In genomic region chrX:7879819-7880218, GRCm38 (mm10) we compare ENCODE assay signal across 9 mouse cellular contexts. TPM values are rescaled to one million over a fixed set of nuclear protein-coding genes. Genes with fewer than 3 reads are reported as not detected.
A peak's percentile ranks its signal among the peaks of the same experiment; 100 is the strongest.
DNase-seq lines count a peak whose midpoint lies in the region; ATAC-seq and TF ChIP-seq lines count a peak whose summit lies in the region.
"Had no signal": no experiment of that assay in that cellular context is flagged by ENCODE, and none has a peak within 500 bp of the region (broad histone marks: within the 10 kb centered on the region; RNA-seq: fewer than 3 reads in every experiment).

No protein-coding gene starts in this region.

- peaks cover 5% of the 10 kb centered on the region; the same call in 1 of the 2 replicates for H3K79me2 ChIP-seq in liver, adult 2 months (ENCODE audit: control insufficient read depth, insufficient read depth, low read length)

- H3K4me1 ChIP-seq in bone marrow, adult 2 months (ENCODE audit: control insufficient read depth, insufficient read depth, low read length) = no peaks in the 10 kb centered on the region
- peaks cover 15% of the 10 kb centered on the region for H3K4me1 ChIP-seq in heart, embryonic 13.5 days
- H3K4me1 ChIP-seq in kidney, embryonic 16.5 days (ENCODE audit: insufficient read depth, low read length) = 0 out of 2 replicates have a peak, but pooled peaks cover 4% of the 10 kb centered on the region
- H3K4me1 ChIP-seq in liver, adult 2 months (ENCODE audit: control insufficient read depth, insufficient read depth, low read length) = no peaks in the 10 kb centered on the region

- peaks cover 12% of the 10 kb centered on the region; the same call in 1 of the 2 replicates for H3K36me3 ChIP-seq in heart, embryonic 13.5 days
- H3K36me3 ChIP-seq in kidney, embryonic 16.5 days (ENCODE audit: insufficient read depth, low read length) = 0 out of 2 replicates have a peak, but pooled peaks cover 3% of the 10 kb centered on the region
- H3K36me3 ChIP-seq in liver, adult 2 months (ENCODE audit: control insufficient read depth, insufficient read depth, low read length) = no peaks in the 10 kb centered on the region; the same call in 1 of the 2 replicates

- peak; percentile 75 for DNase-seq in B cell, adult 2 months
- DNase-seq in liver, adult 2 months (ENCODE audit: extremely low read depth, low read depth, low spot score) = peak; percentile 61
- DNase-seq in monocyte, adult 2 months (ENCODE audit: low read depth in 1 of 2, low spot score in 2 of 2) = peak; percentile 13 to 46
- DNase-seq in spleen, postnatal 4 days (ENCODE audit: low spot score in 2 of 2) = peak; percentile 58 to 78

- peak overlapping the region; percentile 11 for H3K4me3 ChIP-seq in bone marrow, adult 2 months (replicated peaks; ENCODE audit: control insufficient read depth, low read depth, low read length)
- peak overlapping the region; percentile 23; the same call in 1 of the 2 replicates for H3K4me3 ChIP-seq in heart, embryonic 13.5 days
- no peak overlapping the region for H3K4me3 ChIP-seq in kidney, embryonic 16.5 days (ENCODE audit: low read length)
- H3K4me3 ChIP-seq in liver, adult 2 months (ENCODE audit: insufficient read depth, low read depth, low read length) = no peak overlapping the region

- ATAC-seq in erythroblast, adult 5-6 weeks (replicated peaks; ENCODE audit: low FRiP score, poor library complexity, severe bottlenecking) = 0 out of 2 replicates have a peak, but pooled peaks have one; percentile 19
- no peak for ATAC-seq in heart, embryonic 13.5 days (ENCODE audit: extremely low read depth, insufficient number of reproducible peaks, low FRiP score, low TSS enrichment)
- no peak for ATAC-seq in kidney, embryonic 16.5 days (ENCODE audit: low FRiP score, low TSS enrichment)

- no peak for TF ChIP-seq POLR2A in bone marrow, adult 2 months (IDR thresholded peaks at IDR 0.05; ENCODE audit: borderline replicate concordance, control insufficient read depth, low read depth, low read length)
- no peak for TF ChIP-seq POLR2A in liver, adult 2 months (IDR thresholded peaks at IDR 0.05; ENCODE audit: extremely low read depth, insufficient read depth, low read length)

- H3K9ac ChIP-seq in heart, embryonic 13.5 days = 0 out of 2 replicates have a peak overlapping the region, but pooled peaks have one; percentile 19
- 0 out of 2 replicates have a peak overlapping the region, but pooled peaks have one; percentile 31 for H3K9ac ChIP-seq in kidney, embryonic 16.5 days (replicated peaks; ENCODE audit: low read length)
- 0 out of 2 replicates have a peak overlapping the region, but pooled peaks have one; percentile 28 for H3K9ac ChIP-seq in liver, adult 2 months (ENCODE audit: low read depth, low read length)

- TF ChIP-seq CTCF in bone marrow, adult 2 months (IDR thresholded peaks at IDR 0.05; ENCODE audit: control insufficient read depth, insufficient read depth, low read length) = peak; percentile 40
- peak; percentile 57 for TF ChIP-seq CTCF in liver, adult 2 months (IDR thresholded peaks at IDR 0.05; ENCODE audit: low read depth, low read length)

- WGBS in bone marrow, adult 2 months = 17% methylated on average over 11 of the region's 11 CpGs
- 5% methylated on average over 11 of the region's 11 CpGs for WGBS in heart, embryonic 13.5 days
- 12% methylated on average over 11 of the region's 11 CpGs for WGBS in kidney, embryonic 16.5 days
- 2% methylated on average over 11 of the region's 11 CpGs for WGBS in liver, adult 2 months

- no peaks in the 10 kb centered on the region for H3K27me3 ChIP-seq in heart, embryonic 13.5 days (replicated peaks)
- no peaks in the 10 kb centered on the region for H3K27me3 ChIP-seq in kidney, embryonic 16.5 days (ENCODE audit: insufficient read depth, low read length)
- H3K27me3 ChIP-seq in liver, adult 2 months (ENCODE audit: control insufficient read depth, insufficient read depth, low read length) = no peaks in the 10 kb centered on the region

- no peaks in the 10 kb centered on the region for H3K9me3 ChIP-seq in heart, embryonic 13.5 days
- no peaks in the 10 kb centered on the region for H3K9me3 ChIP-seq in kidney, embryonic 16.5 days (ENCODE audit: low read length)

- H3K4me2 ChIP-seq in heart, embryonic 13.5 days = peak overlapping the region; percentile 81
- peak overlapping the region; percentile 78 for H3K4me2 ChIP-seq in kidney, embryonic 16.5 days (replicated peaks; ENCODE audit: low read depth, low read length)

- H3K27ac ChIP-seq in bone marrow, adult 2 months (ENCODE audit: control insufficient read depth, insufficient read depth, low read depth, low read length, poor library complexity) = no peak overlapping the region
- H3K27ac ChIP-seq in heart, embryonic 13.5 days (replicated peaks) = no peak overlapping the region
- no peak overlapping the region for H3K27ac ChIP-seq in kidney, embryonic 16.5 days (ENCODE audit: low read length)
- H3K27ac ChIP-seq in liver, adult 2 months (replicated peaks; ENCODE audit: insufficient read depth, low read depth, low read length) = no peak overlapping the region

RNA-seq across cellular contexts. Expression of gene Pim2, which starts 1.8 kb away (rescaled TPM):
- 20.0 and 26.2 TPM in 2 replicates for polyA plus RNA-seq in bone marrow, adult 2 months (2011; ENCODE audit: insufficient read depth, insufficient read length, low replicate concordance, missing spikeins)
- 41.9 and 42.8 TPM in 2 replicates for total RNA-seq in erythroblast, adult 5-6 weeks (2015; ENCODE audit: low replicate concordance)
- total RNA-seq in erythroblast, adult 5-6 weeks (2017; ENCODE audit: low replicate concordance) = 30.4 and 31.3 TPM in 2 replicates
- 5.9 and 6.7 TPM in 2 replicates for polyA plus RNA-seq in heart, embryonic 13.5 days (2015; fragmentation: Nextera tagmentation; extraction: Ambion mirVana)
- polyA plus RNA-seq in kidney, embryonic 16.5 days (2015; fragmentation: Nextera tagmentation; extraction: Ambion mirVana) = 11.7 and 13.4 TPM in 2 replicates
- total RNA-seq in liver, adult 2 months (2014; rRNA removed) = 0.74 and 1.9 TPM in 2 replicates
- 4.7 and 5.4 TPM in 2 replicates for polyA plus RNA-seq in liver, adult 2 months (2012; rRNA removed)

RNA-seq across cellular contexts. Expression of gene Slc35a2, which starts 4.0 kb away (rescaled TPM):
- 21.0 and 37.1 TPM in 2 replicates for polyA plus RNA-seq in bone marrow, adult 2 months (2011; ENCODE audit: insufficient read depth, insufficient read length, low replicate concordance, missing spikeins)
- total RNA-seq in erythroblast, adult 5-6 weeks (2015; ENCODE audit: low replicate concordance) = 1.5 and 3.1 TPM in 2 replicates
- total RNA-seq in erythroblast, adult 5-6 weeks (2017; ENCODE audit: low replicate concordance) = 10.0 and 10.9 TPM in 2 replicates
- polyA plus RNA-seq in heart, embryonic 13.5 days (2015; fragmentation: Nextera tagmentation; extraction: Ambion mirVana) = 24.1 and 25.4 TPM in 2 replicates
- 37.8 and 41.1 TPM in 2 replicates for polyA plus RNA-seq in kidney, embryonic 16.5 days (2015; fragmentation: Nextera tagmentation; extraction: Ambion mirVana)
- 10.6 and 11.5 TPM in 2 replicates for total RNA-seq in liver, adult 2 months (2014; rRNA removed)
- 34.7 and 42.6 TPM in 2 replicates for polyA plus RNA-seq in liver, adult 2 months (2012; rRNA removed)

RNA-seq across cellular contexts. Expression of gene Pqbp1, which starts 19.2 kb away (rescaled TPM):
- polyA plus RNA-seq in bone marrow, adult 2 months (2011; ENCODE audit: insufficient read depth, insufficient read length, low replicate concordance, missing spikeins) = 40.9 and 45.1 TPM in 2 replicates
- total RNA-seq in erythroblast, adult 5-6 weeks (2015; ENCODE audit: low replicate concordance) = 7.3 and 8.4 TPM in 2 replicates
- total RNA-seq in erythroblast, adult 5-6 weeks (2017; ENCODE audit: low replicate concordance) = 39.3 and 41.1 TPM in 2 replicates
- 79.0 and 81.7 TPM in 2 replicates for polyA plus RNA-seq in heart, embryonic 13.5 days (2015; fragmentation: Nextera tagmentation; extraction: Ambion mirVana)
- 113 and 124 TPM in 2 replicates for polyA plus RNA-seq in kidney, embryonic 16.5 days (2015; fragmentation: Nextera tagmentation; extraction: Ambion mirVana)
- 14.3 and 15.3 TPM in 2 replicates for total RNA-seq in liver, adult 2 months (2014; rRNA removed)
- 49.1 and 51.2 TPM in 2 replicates for polyA plus RNA-seq in liver, adult 2 months (2012; rRNA removed)

RNA-seq across cellular contexts. Expression of gene Timm17b, which starts 19.3 kb away (rescaled TPM):
- polyA plus RNA-seq in bone marrow, adult 2 months (2011; ENCODE audit: insufficient read depth, insufficient read length, low replicate concordance, missing spikeins) = 9.2 and 17.8 TPM in 2 replicates
- total RNA-seq in erythroblast, adult 5-6 weeks (2015; ENCODE audit: low replicate concordance) = 20.2 and 52.2 TPM in 2 replicates
- total RNA-seq in erythroblast, adult 5-6 weeks (2017; ENCODE audit: low replicate concordance) = 8.9 and 33.2 TPM in 2 replicates
- 130 and 143 TPM in 2 replicates for polyA plus RNA-seq in heart, embryonic 13.5 days (2015; fragmentation: Nextera tagmentation; extraction: Ambion mirVana)
- polyA plus RNA-seq in kidney, embryonic 16.5 days (2015; fragmentation: Nextera tagmentation; extraction: Ambion mirVana) = 182 and 184 TPM in 2 replicates
- total RNA-seq in liver, adult 2 months (2014; rRNA removed) = 20.7 and 27.5 TPM in 2 replicates
- 53.7 and 58.2 TPM in 2 replicates for polyA plus RNA-seq in liver, adult 2 months (2012; rRNA removed)

RNA-seq across cellular contexts. Expression of gene Gm10491, which starts 27.8 kb away (rescaled TPM):
- polyA plus RNA-seq in bone marrow, adult 2 months (2011; ENCODE audit: insufficient read depth, insufficient read length, low replicate concordance, missing spikeins) = not detected in 2 replicates
- not detected in 2 replicates for total RNA-seq in erythroblast, adult 5-6 weeks (2015; ENCODE audit: low replicate concordance)
- not detected in 2 replicates for total RNA-seq in erythroblast, adult 5-6 weeks (2017; ENCODE audit: low replicate concordance)
- not detected in 2 replicates for polyA plus RNA-seq in heart, embryonic 13.5 days (2015; fragmentation: Nextera tagmentation; extraction: Ambion mirVana)
- not detected in 2 replicates for polyA plus RNA-seq in kidney, embryonic 16.5 days (2015; fragmentation: Nextera tagmentation; extraction: Ambion mirVana)
- total RNA-seq in liver, adult 2 months (2014; rRNA removed) = not detected in 2 replicates
- not detected in 2 replicates for polyA plus RNA-seq in liver, adult 2 months (2012; rRNA removed)
- total RNA-seq: adrenal gland, postnatal 4 days had no signal

Comparison
In these comparisons a context has a peak if more than half of its experiments do, and no peak if none do; other contexts are left out.
1. H3K4me3 ChIP-seq: peak in bone marrow, adult 2 months (single experiment) and heart, embryonic 13.5 days (single experiment); none in kidney, embryonic 16.5 days (single experiment) and liver, adult 2 months (single experiment).
2. Peak in every context shown above with its lines, with median percentiles within 50 percentile points of each other: DNase-seq and H3K9ac ChIP-seq.